Mouse (Mus musculus) heart, postnatal 0 days (tissue): Measurements from ENCODE around the gene Inpp5e. TPM values are rescaled to one million over a fixed set of nuclear protein-coding genes. Genes with fewer than 3 reads are reported as not detected.
A peak's percentile ranks its signal among the peaks of the same experiment; 100 is the strongest.

Source experiments
- ATAC-seq: fragments of 200-750 bp; cut with Nextera tagmentation; 2 replicates; pipeline ENCODE4 v1.8.0; 2017; ENCODE audit warnings: low read depth, moderate number of reproducible peaks, moderate library complexity; ENCODE audit not compliant: insufficient read depth
- DNase-seq: peaks from one replicate; pipeline ENCODE4 v3.0.0-alpha.2; 2016; ENCODE audit warnings: low spot score
- H3K27ac ChIP-seq: fragments of 300-500 bp; sonication (generic); 2 replicates; pipeline ENCODE4 v1.5.1; 2014; ENCODE audit warnings: low read depth, mild to moderate bottlenecking
- H3K27me3 ChIP-seq: fragments of 300-500 bp; sonication (generic); 2 replicates; pipeline ENCODE4 v1.6.1; 2014; ENCODE audit warnings: low read length, mixed read lengths; ENCODE audit not compliant: control insufficient read depth, insufficient read depth
- H3K36me3 ChIP-seq: fragments of 300-500 bp; sonication (generic); replicated peaks from 2 replicates; pipeline ENCODE4 v1.6.1; 2014; ENCODE audit warnings: low read length, mixed read lengths; ENCODE audit not compliant: control insufficient read depth, insufficient read depth
- H3K4me1 ChIP-seq: fragments of 300-500 bp; sonication (generic); 2 replicates; pipeline ENCODE4 v1.6.1; 2014; ENCODE audit warnings: antibody characterized with exemption; ENCODE audit not compliant: control insufficient read depth, insufficient read depth
- H3K4me2 ChIP-seq: fragments of 300-500 bp; sonication (generic); 2 replicates; pipeline ENCODE4 v1.6.1; 2014; ENCODE audit warnings: low read depth, mild to moderate bottlenecking, low read length, moderate library complexity
- H3K4me3 ChIP-seq: fragments of 300-500 bp; sonication (generic); 2 replicates; pipeline ENCODE4 v1.5.1; 2014; ENCODE audit warnings: low read depth, low read length
- H3K9ac ChIP-seq: fragments of 300-500 bp; sonication (generic); replicated peaks from 2 replicates; pipeline ENCODE4 v1.6.1; 2014; ENCODE audit warnings: low read depth, low read length, mixed read lengths
- H3K9me3 ChIP-seq: fragments of 300-500 bp; sonication (generic); replicated peaks from 2 replicates; pipeline ENCODE4 v1.6.1; 2016; ENCODE audit warnings: low read length; ENCODE audit not compliant: control insufficient read depth
- CTCF ChIP-seq: IDR thresholded peaks from 2 replicates; pipeline ENCODE4 v1.5.1; 2016; ENCODE audit warnings: antibody characterized with exemption, control low read depth, low read depth
- EP300 ChIP-seq: IDR thresholded peaks from 2 replicates; pipeline ENCODE4 v1.6.1; 2016; ENCODE audit warnings: antibody characterized with exemption, low read depth
- WGBS: fragments of 180-500 bp; shearing (Covaris S2); extraction: QIAGEN DNeasy Blood & Tissue Kit; methylation state at CpG from one replicate; pipeline ENCODE4 v1.1.7; 2014; 5-methylcytosine and 5-hydroxymethylcytosine counted together
- polyA plus RNA-seq: library from polyadenylated mRNA; unstranded; fragments of >200 nt; fragmentation: Nextera tagmentation; extraction: Ambion mirVana; gene quantifications from 2 replicates; pipeline ENCODE4 v1.2.1, GENCODE M21; 2015
- total RNA-seq: library from RNA; depleted of rRNA; stranded (reverse); fragments of >200 nt; gene quantifications from 2 replicates; pipeline ENCODE4 v1.2.3, GENCODE M21; 2014; ENCODE audit warnings: low replicate concordance

Inpp5e gene
- total and polyA plus RNA-seq, 2 experiments from 2014 or later: 10.2 to 16.7 TPM

- Histone ChIP-seq H3K4me1 (peaks cover 12% of the 10 kb centered on the region), H3K4me2 (no peak overlapping the region), H3K9me3 (no peaks in the 10 kb centered on the region), H3K27ac (no peak overlapping the region), H3K27me3 (no peaks in the 10 kb centered on the region), H3K4me3 (no peak overlapping the region), H3K36me3 (peaks cover 83% of the 10 kb centered on the region), H3K9ac (no peak overlapping the region)
- DNase-seq (no peak), ATAC-seq (no peak)
- TF ChIP-seq EP300: no peak
- 89% methylated on average over 6 of the region's 6 CpGs for WGBS
Observed at GRCm38 (mm10) chr2:26367911-26368310, 41.1 kb downstream of the Inpp5e start.

- peak; percentile 30 for ATAC-seq
- Histone ChIP-seq H3K27me3 (no peaks in the 10 kb centered on the region), H3K4me3 (no peak overlapping the region), H3K9ac (no peak overlapping the region), H3K36me3 (peaks cover 56% of the 10 kb centered on the region), H3K4me2 (no peak overlapping the region), H3K4me1 (peaks cover 12% of the 10 kb centered on the region), H3K9me3 (no peaks in the 10 kb centered on the region), H3K27ac (peak overlapping the region; percentile 32; the same call in 1 of the 2 replicates)
- WGBS: 31% methylated on average over 10 of the region's 10 CpGs
- no peak for DNase-seq
- TF ChIP-seq CTCF (no peak), EP300 (no peak)
Observed at GRCm38 (mm10) chr2:26364738-26365465, 44.1 kb downstream of the Inpp5e start.

GRCm38 (mm10) chr2:26363481-26363880 is 45.5 kb downstream of the Inpp5e start:
- Histone ChIP-seq H3K4me1 (peaks cover 12% of the 10 kb centered on the region), H3K4me3 (no peak overlapping the region), H3K9ac (no peak overlapping the region), H3K27me3 (no peaks in the 10 kb centered on the region), H3K9me3 (no peaks in the 10 kb centered on the region), H3K4me2 (no peak overlapping the region), H3K27ac (no peak overlapping the region), H3K36me3 (peaks cover 42% of the 10 kb centered on the region)
- ATAC-seq (no peak), DNase-seq (no peak)
- TF ChIP-seq EP300 (no peak), CTCF (no peak)
- WGBS: 54% methylated on average over 5 of the region's 5 CpGs

- H3K9me3 ChIP-seq: no peaks in the 10 kb centered on the region
- H3K27ac ChIP-seq: no peak overlapping the region
- H3K4me2 ChIP-seq: no peak overlapping the region
- H3K4me1 ChIP-seq: peaks cover 12% of the 10 kb centered on the region
- ATAC-seq (no peak), DNase-seq (no peak)
- no peak for TF ChIP-seq CTCF
- TF ChIP-seq EP300: no peak
- H3K27me3 ChIP-seq: no peaks in the 10 kb centered on the region
- H3K36me3 ChIP-seq: peaks cover 37% of the 10 kb centered on the region
- H3K9ac ChIP-seq: no peak overlapping the region
- 81% methylated on average over 5 of the region's 5 CpGs for WGBS
- no peak overlapping the region for H3K4me3 ChIP-seq
Observed at GRCm38 (mm10) chr2:26362991-26363390, 46.0 kb downstream of the Inpp5e start.

- no peak within 1 kb of the TSS for H3K4me2 ChIP-seq
Observed at GRCm38 (mm10) chr2:26360772-26361171, 48.2 kb downstream of the Inpp5e start, which contains the start of gene Card9. Card9 (minus strand) TSS chr2:26360918.

GRCm38 (mm10) chr2:26359983-26360382 is 49.0 kb downstream of the Inpp5e start:
- H3K4me3 ChIP-seq: no peak overlapping the region
- no peak overlapping the region for H3K4me2 ChIP-seq
- no peaks in the 10 kb centered on the region for H3K27me3 ChIP-seq
- 42% methylated on average over 6 of the region's 6 CpGs for WGBS
- peaks cover 8% of the 10 kb centered on the region for H3K4me1 ChIP-seq
- H3K36me3 ChIP-seq: peaks cover 14% of the 10 kb centered on the region; the same call in 1 of the 2 replicates
- peak overlapping the region; percentile 22 for H3K27ac ChIP-seq
- no peak overlapping the region for H3K9ac ChIP-seq
- ATAC-seq (peak; percentile 76), DNase-seq (peak; percentile 60)
- H3K9me3 ChIP-seq: no peaks in the 10 kb centered on the region
- TF ChIP-seq CTCF (no peak), EP300 (no peak)

More at GRCm38 (mm10) chr2:26360772-26361171, 48.2 kb downstream of the Inpp5e start, which contains the start of gene Card9:
- Histone ChIP-seq H3K27me3 (no peaks in the 10 kb centered on the region), H3K4me1 (peaks cover 12% of the 10 kb centered on the region), H3K9me3 (no peaks in the 10 kb centered on the region), H3K27ac (peak within 1 kb of the TSS; percentile 22), H3K4me3 (no peak within 1 kb of the TSS), H3K9ac (no peak within 1 kb of the TSS), H3K36me3 (peaks cover 15% of the 10 kb centered on the region)
- no peak for DNase-seq
- WGBS: 53% methylated on average over 3 of the region's 3 CpGs
- no peak for ATAC-seq
- TF ChIP-seq CTCF: no peak
